Mouse (Mus musculus) thymus, adult 2 months (tissue): ENCODE results near the gene Hoxa9. TPM values are rescaled to one million over a fixed set of nuclear protein-coding genes. Genes with fewer than 3 reads are reported as not detected.

Experiments used
- DNase-seq: peaks from one replicate; pipeline ENCODE4 v3.0.0; 2021
- H3K27ac ChIP-seq: fragments of 200-500 bp; 2 replicates; pipeline ENCODE4 v1.5.1; 2012; ENCODE audit warnings: low read length, control low read depth; ENCODE audit not compliant: control insufficient read depth, insufficient read depth
- H3K27me3 ChIP-seq: fragments of 200-500 bp; 2 replicates; pipeline ENCODE4 v1.6.1; 2012; ENCODE audit warnings: mild to moderate bottlenecking, low read length, moderate library complexity, mixed read lengths; ENCODE audit not compliant: control insufficient read depth, insufficient read depth
- H3K36me3 ChIP-seq: fragments of 200-500 bp; 2 replicates; pipeline ENCODE4 v1.6.1; 2012; ENCODE audit warnings: mild to moderate bottlenecking, low read length, moderate library complexity; ENCODE audit not compliant: control insufficient read depth, insufficient read depth
- H3K4me1 ChIP-seq: fragments of 200-500 bp; replicated peaks from 2 replicates; pipeline ENCODE4 v1.6.1; 2012; ENCODE audit warnings: low read length; ENCODE audit not compliant: control insufficient read depth, insufficient read depth
- H3K4me3 ChIP-seq: fragments of 200-500 bp; 2 replicates; pipeline ENCODE4 v1.5.1; 2012; ENCODE audit warnings: mild to moderate bottlenecking, low read length, control low read depth, moderate library complexity; ENCODE audit not compliant: control insufficient read depth, insufficient read depth
- CTCF ChIP-seq: fragments of 200-500 bp; IDR thresholded peaks from 2 replicates; pipeline ENCODE4 v1.5.1; 2012; ENCODE audit warnings: mild to moderate bottlenecking, control low read depth, low read length, moderate library complexity, borderline replicate concordance; ENCODE audit not compliant: control insufficient read depth, poor library complexity, insufficient read depth; ENCODE audit errors: extremely low read depth
- POLR2A ChIP-seq: fragments of 200-500 bp; IDR thresholded peaks from 2 replicates; pipeline ENCODE4 v1.6.1; 2012; ENCODE audit warnings: mild to moderate bottlenecking, low read length, control low read depth, moderate library complexity; ENCODE audit not compliant: control insufficient read depth, poor library complexity, insufficient read depth; ENCODE audit errors: extremely low read depth
- WGBS: fragments of 180-500 bp; shearing (Covaris S2); methylation state at CpG from one replicate; pipeline ENCODE4 v1.1.7; 2018; 5-methylcytosine and 5-hydroxymethylcytosine counted together
- polyA plus RNA-seq: library from polyadenylated mRNA; depleted of rRNA; stranded (reverse); fragments of >200 nt; gene quantifications from 2 replicates; pipeline ENCODE4 v1.2.3, GENCODE M21; 2012

The Hoxa9 gene
- polyA plus RNA-seq, 1 experiment, result 0.26 TPM

- DNase-seq, result no peak
These were observed 7.3 kb upstream of the Hoxa9 start for GRCm38 (mm10) chr6:52238155-52238545.

GRCm38 (mm10) chr6:52237346-52238154 is 6.7 kb upstream of the Hoxa9 start:
- H3K27me3 ChIP-seq, result peaks cover 50% of the 10 kb centered on the region

More at GRCm38 (mm10) chr6:52238155-52238545, 7.3 kb upstream of the Hoxa9 start:
- H3K27me3 ChIP-seq, result peaks cover 49% of the 10 kb centered on the region
- WGBS, result 57% methylated on average over 7 of the region's 7 CpGs
- no peak overlapping the region for H3K27ac ChIP-seq
- TF ChIP-seq CTCF (no peak), POLR2A (no peak)
- H3K4me1 ChIP-seq, result peaks cover 5% of the 10 kb centered on the region; the same call in 1 of the 2 replicates
- no peak overlapping the region for H3K4me3 ChIP-seq
- no peaks in the 10 kb centered on the region for H3K36me3 ChIP-seq

GRCm38 (mm10) chr6:52236806-52237205 is 5.9 kb upstream of the Hoxa9 start:
- H3K27me3 ChIP-seq, result peaks cover 57% of the 10 kb centered on the region
- no peak overlapping the region for H3K4me3 ChIP-seq
- DNase-seq, result no peak
- H3K36me3 ChIP-seq, result no peaks in the 10 kb centered on the region
- TF ChIP-seq CTCF (no peak), POLR2A (no peak)
- H3K4me1 ChIP-seq, result peaks cover 5% of the 10 kb centered on the region; the same call in 1 of the 2 replicates
- 90% methylated on average over 3 of the region's 3 CpGs for WGBS
- H3K27ac ChIP-seq, result no peak overlapping the region

More at GRCm38 (mm10) chr6:52237346-52238154, 6.7 kb upstream of the Hoxa9 start:
- 86% methylated on average over 10 of the region's 10 CpGs for WGBS
- H3K4me3 ChIP-seq, result no peak overlapping the region
- H3K36me3 ChIP-seq, result no peaks in the 10 kb centered on the region
- no peak for DNase-seq
- no peak overlapping the region for H3K27ac ChIP-seq
- TF ChIP-seq CTCF (no peak), POLR2A (no peak)
- peaks cover 5% of the 10 kb centered on the region; the same call in 1 of the 2 replicates for H3K4me1 ChIP-seq

- H3K4me3 ChIP-seq, result no peak overlapping the region
- no peak for TF ChIP-seq POLR2A
- no peak for TF ChIP-seq CTCF
- H3K4me1 ChIP-seq, result peaks cover 5% of the 10 kb centered on the region; the same call in 1 of the 2 replicates
- H3K27ac ChIP-seq, result no peak overlapping the region
- H3K36me3 ChIP-seq, result no peaks in the 10 kb centered on the region
- H3K27me3 ChIP-seq, result peaks cover 48% of the 10 kb centered on the region
- DNase-seq, result no peak
- WGBS, result 83% methylated on average over 6 of the region's 6 CpGs
These were observed 5.0 kb upstream of the Hoxa9 start for GRCm38 (mm10) chr6:52235866-52236265.

- no peaks in the 10 kb centered on the region for H3K36me3 ChIP-seq
- DNase-seq, result no peak
- H3K27ac ChIP-seq, result no peak overlapping the region
- peaks cover 5% of the 10 kb centered on the region; the same call in 1 of the 2 replicates for H3K4me1 ChIP-seq
- TF ChIP-seq POLR2A (no peak), CTCF (no peak)
- WGBS, result 89% methylated on average over 9 of the region's 9 CpGs
- H3K4me3 ChIP-seq, result no peak overlapping the region
- H3K27me3 ChIP-seq, result peaks cover 47% of the 10 kb centered on the region
These were observed 4.4 kb upstream of the Hoxa9 start for GRCm38 (mm10) chr6:52235267-52235666.

- Histone ChIP-seq H3K27ac (no peak overlapping the region), H3K4me3 (no peak overlapping the region), H3K27me3 (peaks cover 47% of the 10 kb centered on the region), H3K36me3 (no peaks in the 10 kb centered on the region), H3K4me1 (peaks cover 5% of the 10 kb centered on the region; the same call in 1 of the 2 replicates)
- TF ChIP-seq CTCF (no peak), POLR2A (no peak)
- WGBS, result 4% methylated on average over 60 of the region's 68 CpGs
- DNase-seq, result no peak
These were observed 3.7 kb upstream of the Hoxa9 start for GRCm38 (mm10) chr6:52234428-52235140.
